9 mouse cellular contexts compared by ENCODE assay signal in genomic region chr5:7996401-7997044, GRCm38 (mm10). TPM values are rescaled to one million over a fixed set of nuclear protein-coding genes. Genes with fewer than 3 reads are reported as not detected.
A peak's percentile ranks its signal among the peaks of the same experiment; 100 is the strongest.
DNase-seq lines count a peak whose midpoint lies in the region; ATAC-seq and TF ChIP-seq lines count a peak whose summit lies in the region.
"Had no signal": no experiment of that assay in that cellular context is flagged by ENCODE, and none has a peak within 500 bp of the region (broad histone marks: within the 10 kb centered on the region; RNA-seq: fewer than 3 reads in every experiment).

No protein-coding gene starts in this region.

- no peaks in the 10 kb centered on the region for H3K27me3 ChIP-seq in cerebellum, adult 2 months (ENCODE audit: control insufficient read depth, insufficient read depth, low read length)
- H3K27me3 ChIP-seq in hindbrain, embryonic 12.5 days = no peaks in the 10 kb centered on the region
- no peaks in the 10 kb centered on the region for H3K27me3 ChIP-seq in midbrain, embryonic 14.5 days (ENCODE audit: control insufficient read depth, insufficient read depth, low read length)
- H3K27me3 ChIP-seq: heart, embryonic 15.5 days had no signal

- peak; percentile 6 to 10 for DNase-seq in cerebellum, adult 2 months
- no peak for DNase-seq in cerebellum, postnatal 4 days (ENCODE audit: low spot score in 2 of 2)
- peak; percentile 64 for DNase-seq in 3T3-L1 (ENCODE audit: low read depth, low spot score)
- DNase-seq in cerebellum, adult 9-10 months = peak; percentile 36
- peak; percentile 80 for DNase-seq in midbrain, embryonic 14.5 days
- no peak for DNase-seq in testis, postnatal 10 days (ENCODE audit: low spot score)
- no peak for DNase-seq in adrenal gland, adult 2 months

- H3K4me1 ChIP-seq in cerebellum, adult 2 months (ENCODE audit: control insufficient read depth, insufficient read depth, low read length) = no peaks in the 10 kb centered on the region
- H3K4me1 ChIP-seq in hindbrain, embryonic 12.5 days = no peaks in the 10 kb centered on the region
- no peaks in the 10 kb centered on the region for H3K4me1 ChIP-seq in midbrain, embryonic 14.5 days (ENCODE audit: control insufficient read depth, insufficient read depth, low read length)
- H3K4me1 ChIP-seq: heart, embryonic 15.5 days had no signal

- H3K9me3 ChIP-seq in hindbrain, embryonic 12.5 days (replicated peaks) = no peaks in the 10 kb centered on the region
- H3K9me3 ChIP-seq in midbrain, embryonic 14.5 days (ENCODE audit: control insufficient read depth, low read length) = no peaks in the 10 kb centered on the region
- H3K9me3 ChIP-seq: heart, embryonic 15.5 days had no signal

- H3K27ac ChIP-seq in cerebellum, adult 2 months (ENCODE audit: insufficient read depth, low read length) = no peak overlapping the region
- no peak overlapping the region for H3K27ac ChIP-seq in hindbrain, embryonic 12.5 days
- no peak overlapping the region for H3K27ac ChIP-seq in midbrain, embryonic 14.5 days (replicated peaks; ENCODE audit: low read depth, low read length)
- H3K27ac ChIP-seq: heart, embryonic 15.5 days had no signal

- H3K36me3 ChIP-seq in hindbrain, embryonic 12.5 days = no peaks in the 10 kb centered on the region
- no peaks in the 10 kb centered on the region for H3K36me3 ChIP-seq in midbrain, embryonic 14.5 days (ENCODE audit: control insufficient read depth, insufficient read depth, low read length)
- H3K36me3 ChIP-seq: heart, embryonic 15.5 days had no signal

- no peak for TF ChIP-seq POLR2A in cerebellum, adult 2 months (IDR thresholded peaks at IDR 0.05; ENCODE audit: borderline replicate concordance, insufficient read depth, low read length)

- H3K4me2 ChIP-seq in hindbrain, embryonic 12.5 days (replicated peaks) = no peak overlapping the region
- H3K4me2 ChIP-seq in midbrain, embryonic 14.5 days (ENCODE audit: low read length) = no peak overlapping the region
- H3K4me2 ChIP-seq: heart, embryonic 15.5 days had no signal

- no peak for TF ChIP-seq CTCF in cerebellum, adult 2 months (IDR thresholded peaks at IDR 0.05; ENCODE audit: borderline replicate concordance, insufficient read depth, low read depth, low read length)

- H3K9ac ChIP-seq in hindbrain, embryonic 12.5 days = no peak overlapping the region
- no peak overlapping the region for H3K9ac ChIP-seq in midbrain, embryonic 14.5 days (replicated peaks; ENCODE audit: low read length)
- H3K9ac ChIP-seq: heart, embryonic 15.5 days had no signal

- 54% methylated on average over 8 of the region's 8 CpGs for WGBS in cerebellum, adult 2 months
- 59% methylated on average over 8 of the region's 8 CpGs for WGBS in hindbrain, embryonic 12.5 days
- 66% methylated on average over 8 of the region's 8 CpGs for WGBS in midbrain, embryonic 14.5 days

- no peak overlapping the region for H3K4me3 ChIP-seq in cerebellum, adult 2 months (replicated peaks; ENCODE audit: insufficient read depth, low read depth, low read length)
- H3K4me3 ChIP-seq in hindbrain, embryonic 12.5 days = no peak overlapping the region
- no peak overlapping the region for H3K4me3 ChIP-seq in midbrain, embryonic 14.5 days (replicated peaks; ENCODE audit: low read depth, low read length)
- H3K4me3 ChIP-seq: heart, embryonic 15.5 days had no signal

- peak; percentile 65; the same call in 1 of the 2 replicates for ATAC-seq in hindbrain, embryonic 12.5 days (ENCODE audit: low FRiP score)
- ATAC-seq in midbrain, embryonic 14.5 days (ENCODE audit: low FRiP score, low TSS enrichment) = no peak

RNA-seq across cellular contexts. Expression of gene Steap4, which starts 36.3 kb away (rescaled TPM):
- 0.38 and 0.65 TPM in 2 replicates for polyA plus RNA-seq in cerebellum, adult 2 months (2012; rRNA removed)
- polyA plus RNA-seq in hindbrain, embryonic 12.5 days (2016; fragmentation: Nextera tagmentation; extraction: Ambion mirVana) = 0.33 and 0.43 TPM in 2 replicates
- polyA plus RNA-seq in midbrain, embryonic 14.5 days (2014; fragmentation: Nextera tagmentation; extraction: Ambion mirVana) = not detected in 2 replicates
- total RNA-seq in adrenal gland, adult 2 months (2021) = 10 to 100 TPM; 31.1 to 71.1 TPM
- 7.6 and 10.6 TPM in 2 replicates for polyA plus RNA-seq in adrenal gland, adult 2 months (2012; rRNA removed)

RNA-seq across cellular contexts. Expression of gene Sri, which starts 49.4 kb away (rescaled TPM):
- polyA plus RNA-seq in cerebellum, adult 2 months (2012; rRNA removed) = 167 and 177 TPM in 2 replicates
- 178 and 190 TPM in 2 replicates for polyA plus RNA-seq in hindbrain, embryonic 12.5 days (2016; fragmentation: Nextera tagmentation; extraction: Ambion mirVana)
- 139 and 148 TPM in 2 replicates for polyA plus RNA-seq in midbrain, embryonic 14.5 days (2014; fragmentation: Nextera tagmentation; extraction: Ambion mirVana)
- total RNA-seq in adrenal gland, adult 2 months (2021) = 10 to 100 TPM; 76.2 to 98.8 TPM
- polyA plus RNA-seq in adrenal gland, adult 2 months (2012; rRNA removed) = 47.4 and 48.1 TPM in 2 replicates

Comparison
In these comparisons a context has a peak if more than half of its experiments do, and no peak if none do; other contexts are left out.
1. DNase-seq: peak in cerebellum, adult 2 months (2 of 2), 3T3-L1 (single experiment), cerebellum, adult 9-10 months (single experiment) and midbrain, embryonic 14.5 days (single experiment); none in cerebellum, postnatal 4 days (0 of 2), testis, postnatal 10 days (single experiment) and adrenal gland, adult 2 months (single experiment).